Mouse (Mus musculus) erythroblast, embryonic 14.5 days (primary cell): ENCODE results near the gene Epb41l2. TPM values are rescaled to one million over a fixed set of nuclear protein-coding genes. Genes with fewer than 3 reads are reported as not detected.

Experiments
- H3K27me3 ChIP-seq: 2 replicates; pipeline ENCODE4 v1.6.1; 2012; ENCODE audit warnings: inconsistent platforms; ENCODE audit not compliant: control insufficient read depth
- H3K36me3 ChIP-seq: 2 replicates; pipeline ENCODE4 v1.6.1; 2012; ENCODE audit warnings: mild to moderate bottlenecking, inconsistent platforms; ENCODE audit not compliant: control insufficient read depth
- H3K4me1 ChIP-seq: 2 replicates; pipeline ENCODE4 v1.6.1; 2012; ENCODE audit warnings: inconsistent platforms; ENCODE audit not compliant: control insufficient read depth
- H3K4me3 ChIP-seq: replicated peaks from 2 replicates; pipeline ENCODE3; 2012; ENCODE audit warnings: moderate library complexity, mild to moderate bottlenecking, inconsistent platforms
- H3K9me3 ChIP-seq: 2 replicates; pipeline ENCODE4 v1.6.1; 2012; ENCODE audit warnings: low read length, inconsistent platforms, mixed read lengths; ENCODE audit not compliant: control insufficient read depth
- GATA1 ChIP-seq: IDR thresholded peaks from 2 replicates; pipeline ENCODE4 v1.6.1; 2012; ENCODE audit warnings: low read length, inconsistent platforms, mixed read lengths
- TAL1 ChIP-seq: IDR thresholded peaks from 3 replicates; pipeline ENCODE4 v1.6.1; 2012; ENCODE audit warnings: low read length, inconsistent platforms, mixed read lengths
- polyA plus RNA-seq: library from polyadenylated mRNA; stranded (reverse); fragments of >175 nt; gene quantifications from 2 replicates; pipeline ENCODE4 v1.2.3, GENCODE M21; 2012

The Epb41l2 gene
- polyA plus RNA-seq, 1 experiment, result 0.48 TPM

DNA sequence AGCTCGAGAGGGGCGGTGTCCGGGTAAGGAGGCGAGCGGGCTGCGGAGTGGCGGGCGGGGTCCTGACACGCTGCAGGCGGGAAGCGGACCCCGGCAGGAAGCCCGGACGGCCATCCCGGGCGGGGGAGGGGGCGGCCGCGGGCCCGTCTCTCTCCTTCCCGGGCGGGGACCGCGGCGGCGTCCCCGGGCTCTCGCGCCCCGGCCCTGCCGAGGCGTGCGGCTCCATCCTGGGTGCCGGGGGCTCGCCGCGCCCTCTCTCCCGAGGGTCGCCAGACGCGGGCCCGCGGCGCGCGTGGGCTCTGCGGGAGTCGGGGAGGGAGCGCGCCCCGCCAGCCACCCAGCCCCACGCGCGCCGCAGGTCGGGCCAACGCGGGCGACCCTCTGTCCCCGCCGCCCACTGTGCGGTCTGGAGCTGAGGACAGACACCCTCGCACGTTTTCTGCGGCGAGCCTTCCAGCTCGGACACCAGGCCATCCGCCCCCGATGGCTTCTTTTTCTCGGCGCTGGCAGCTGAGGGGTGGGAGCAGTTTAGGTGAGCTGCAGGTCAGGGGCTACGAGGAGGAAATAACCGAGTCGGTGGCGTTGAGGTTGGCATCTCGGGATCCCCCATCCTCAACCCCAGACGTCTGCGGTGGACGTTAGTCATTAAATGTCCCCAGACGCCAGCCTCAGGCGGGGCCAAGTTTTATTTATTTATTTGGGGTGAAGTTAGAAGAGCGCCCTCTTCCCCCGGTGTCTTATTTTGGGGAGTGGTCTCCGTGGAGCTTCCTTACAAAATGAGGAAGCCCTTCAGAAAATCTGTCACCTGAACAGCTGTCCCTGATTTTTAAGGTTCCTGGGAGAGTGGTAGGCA is 587 bp downstream of the Epb41l2 start:
- H3K4me1 ChIP-seq, result peaks cover 17% of the 10 kb centered on the region

DNA sequence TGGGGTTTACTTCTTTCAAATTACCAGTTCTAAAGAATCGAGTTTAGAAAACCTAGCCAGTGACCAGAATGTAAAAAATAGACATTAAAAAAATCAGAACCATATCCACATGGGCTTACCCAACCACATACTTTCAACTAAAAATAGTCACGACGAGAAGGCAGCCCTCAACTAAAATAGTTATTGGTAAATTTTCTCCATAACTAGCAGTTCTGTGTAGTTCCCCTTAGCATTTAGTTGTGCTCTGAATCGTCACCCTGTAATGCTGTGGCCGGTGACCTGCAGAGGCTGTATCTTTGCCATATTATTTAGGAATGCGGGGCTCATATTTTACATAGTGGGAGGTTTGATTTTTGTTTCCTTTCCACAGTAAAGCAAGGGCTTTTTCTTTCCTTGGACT is 2.6 kb downstream of the Epb41l2 start:
- TF ChIP-seq GATA1 (no peak), TAL1 (no peak)
- peaks cover 17% of the 10 kb centered on the region for H3K4me1 ChIP-seq

More for the DNA sequence above, 587 bp downstream of the Epb41l2 start:
- H3K27me3 ChIP-seq, result peaks cover 44% of the 10 kb centered on the region
- H3K9me3 ChIP-seq, result no peaks in the 10 kb centered on the region
- peak overlapping the region; percentile 77 for H3K4me3 ChIP-seq
- no peaks in the 10 kb centered on the region for H3K36me3 ChIP-seq
- TF ChIP-seq GATA1, result no peak
- TF ChIP-seq TAL1, result no peak

DNA sequence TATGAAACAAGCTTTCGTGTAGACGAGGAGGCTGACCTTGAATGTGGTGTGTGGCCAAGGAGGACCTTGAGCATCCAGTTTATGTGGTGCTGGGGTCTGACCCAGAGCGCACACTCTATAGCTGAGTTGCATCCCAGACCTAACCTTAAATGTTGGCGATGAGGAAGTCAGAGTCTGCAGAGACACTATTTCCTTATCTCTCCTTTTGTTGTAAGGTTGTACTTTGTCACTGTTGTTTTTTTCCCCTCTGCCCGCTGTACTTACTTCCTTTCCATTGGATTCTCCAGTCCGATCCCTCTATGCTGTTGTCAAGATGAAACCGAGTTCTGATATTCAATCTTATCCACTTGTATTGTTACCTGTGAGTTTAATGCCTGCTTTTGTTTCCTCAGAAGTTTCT is 5.6 kb downstream of the Epb41l2 start:
- Histone ChIP-seq H3K9me3 (no peaks in the 10 kb centered on the region), H3K4me1 (peaks cover 6% of the 10 kb centered on the region), H3K36me3 (no peaks in the 10 kb centered on the region), H3K27me3 (peaks cover 26% of the 10 kb centered on the region), H3K4me3 (no peak overlapping the region)
- no peak for TF ChIP-seq GATA1
- TF ChIP-seq TAL1, result no peak

More for the DNA sequence above, 2.6 kb downstream of the Epb41l2 start:
- Histone ChIP-seq H3K9me3 (no peaks in the 10 kb centered on the region), H3K36me3 (no peaks in the 10 kb centered on the region), H3K4me3 (no peak overlapping the region), H3K27me3 (peaks cover 44% of the 10 kb centered on the region)

GRCm38 (mm10) chr10:25365708-25366107 is 6.1 kb downstream of the Epb41l2 start:
- Histone ChIP-seq H3K9me3 (no peaks in the 10 kb centered on the region), H3K4me3 (no peak overlapping the region), H3K4me1 (peaks cover under 1% of the 10 kb centered on the region), H3K27me3 (peaks cover 21% of the 10 kb centered on the region), H3K36me3 (no peaks in the 10 kb centered on the region)
- TF ChIP-seq TAL1 (no peak), GATA1 (no peak)

- Histone ChIP-seq H3K9me3 (no peaks in the 10 kb centered on the region), H3K4me3 (no peak overlapping the region), H3K27me3 (peaks cover 11% of the 10 kb centered on the region), H3K4me1 (no peaks in the 10 kb centered on the region; the same call in 1 of the 2 replicates), H3K36me3 (no peaks in the 10 kb centered on the region)
- no peak for TF ChIP-seq TAL1
- TF ChIP-seq GATA1, result no peak
Measured at GRCm38 (mm10) chr10:25366691-25367090, 7.1 kb downstream of the Epb41l2 start.

DNA sequence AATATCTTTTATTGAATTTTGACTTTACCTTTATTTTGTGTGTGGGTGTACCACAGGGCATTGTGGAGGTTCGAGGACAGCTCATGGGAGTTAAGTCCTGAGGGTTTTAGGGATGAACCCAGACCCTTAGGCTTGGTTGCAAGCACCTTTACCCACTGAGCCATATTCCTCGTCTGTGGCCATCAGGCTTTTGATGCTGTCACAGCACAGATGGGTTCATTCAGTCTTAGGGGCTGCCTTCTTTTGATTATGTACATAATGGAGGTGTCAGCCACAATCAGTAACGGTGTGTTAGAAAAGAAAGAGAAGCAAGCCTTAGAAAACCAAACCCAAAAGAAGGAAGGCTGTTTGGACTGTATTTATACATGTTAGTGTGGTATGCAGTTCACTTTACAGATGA is 9.3 kb downstream of the Epb41l2 start:
- Histone ChIP-seq H3K4me1 (peaks cover 2% of the 10 kb centered on the region), H3K9me3 (no peaks in the 10 kb centered on the region)

DNA sequence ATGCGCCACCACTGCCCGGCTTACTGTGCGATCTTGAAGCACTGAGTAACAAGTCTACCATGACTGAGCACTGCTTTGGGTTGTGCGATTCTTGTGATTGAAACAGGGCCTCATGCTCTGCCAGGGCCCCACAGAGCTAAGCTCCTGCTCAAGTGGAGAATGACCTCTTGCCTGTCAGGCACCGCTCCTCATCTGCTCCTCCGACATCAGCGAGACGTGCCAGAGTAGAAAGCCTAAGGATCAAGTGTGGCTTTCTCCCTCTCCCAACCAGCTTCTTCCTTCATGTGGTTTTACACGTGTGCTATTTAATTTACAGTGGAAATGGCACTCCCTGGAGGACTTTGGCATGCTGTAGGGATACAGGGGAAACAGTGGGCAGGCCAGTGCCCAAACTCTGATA is 10.1 kb downstream of the Epb41l2 start:
- Histone ChIP-seq H3K36me3 (no peaks in the 10 kb centered on the region), H3K4me1 (peaks cover 2% of the 10 kb centered on the region), H3K27me3 (no peaks in the 10 kb centered on the region), H3K9me3 (no peaks in the 10 kb centered on the region), H3K4me3 (no peak overlapping the region)
- TF ChIP-seq GATA1 (no peak), TAL1 (no peak)

More for the DNA sequence above, 9.3 kb downstream of the Epb41l2 start:
- H3K4me3 ChIP-seq, result no peak overlapping the region
- no peaks in the 10 kb centered on the region for H3K36me3 ChIP-seq
- no peaks in the 10 kb centered on the region for H3K27me3 ChIP-seq
- no peak for TF ChIP-seq TAL1
- TF ChIP-seq GATA1, result no peak

DNA sequence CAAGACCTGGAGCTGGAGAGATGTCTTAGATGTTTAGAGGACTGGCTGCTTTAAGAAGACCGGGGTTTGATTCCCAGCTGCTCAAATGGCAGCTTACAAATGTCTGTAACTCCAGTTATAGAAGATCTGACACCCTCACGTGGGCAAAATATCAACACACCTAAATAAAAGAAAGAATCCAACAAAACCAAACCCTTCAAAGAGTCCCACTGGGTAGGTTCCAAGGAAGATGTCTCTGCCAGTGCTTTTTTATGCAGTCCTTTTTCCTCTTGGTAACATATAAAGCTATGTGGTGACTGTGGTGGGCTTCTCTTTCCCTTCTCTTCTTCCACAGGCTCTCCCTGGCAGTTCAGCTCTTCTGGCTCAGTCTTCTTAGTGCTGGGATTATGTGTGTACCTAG is 11.7 kb downstream of the Epb41l2 start:
- H3K4me1 ChIP-seq, result peaks cover 2% of the 10 kb centered on the region
- no peaks in the 10 kb centered on the region for H3K9me3 ChIP-seq
- TF ChIP-seq TAL1, result no peak
- no peak for TF ChIP-seq GATA1
- no peak overlapping the region for H3K4me3 ChIP-seq
- no peaks in the 10 kb centered on the region for H3K36me3 ChIP-seq
- H3K27me3 ChIP-seq, result no peaks in the 10 kb centered on the region

GRCm38 (mm10) chr10:25371915-25372371 is 12.3 kb downstream of the Epb41l2 start:
- H3K9me3 ChIP-seq, result no peaks in the 10 kb centered on the region
- H3K36me3 ChIP-seq, result no peaks in the 10 kb centered on the region
- H3K4me3 ChIP-seq, result no peak overlapping the region
- no peak for TF ChIP-seq TAL1
- TF ChIP-seq GATA1, result no peak
- peaks cover 2% of the 10 kb centered on the region; the same call in 1 of the 2 replicates for H3K4me1 ChIP-seq
- H3K27me3 ChIP-seq, result no peaks in the 10 kb centered on the region
